Mouse (Mus musculus) hindbrain, embryonic 14.5 days (tissue): ENCODE measurements around the gene Pipox. TPM values are rescaled to one million over a fixed set of nuclear protein-coding genes. Genes with fewer than 3 reads are reported as not detected.

Experiments
- ATAC-seq: fragments of 200-750 bp; cut with Nextera tagmentation; 2 replicates; pipeline ENCODE4 v1.8.0; 2017; ENCODE audit warnings: moderate number of reproducible peaks, mild to moderate bottlenecking, moderate TSS enrichment, moderate library complexity; ENCODE audit not compliant: low FRiP score
- DNase-seq: peaks from one replicate; pipeline ENCODE4 v3.0.0-alpha.2; 2015; ENCODE audit warnings: low spot score
- H3K27ac ChIP-seq: fragments of 300-500 bp; sonication (generic); 2 replicates; pipeline ENCODE4 v1.5.1; 2014; ENCODE audit warnings: mild to moderate bottlenecking, moderate library complexity
- H3K27me3 ChIP-seq: fragments of 300-500 bp; sonication (generic); 2 replicates; pipeline ENCODE4 v1.6.1; 2014; ENCODE audit warnings: mild to moderate bottlenecking, low read length, mixed read lengths; ENCODE audit not compliant: control insufficient read depth, insufficient read depth
- H3K36me3 ChIP-seq: fragments of 300-500 bp; sonication (generic); replicated peaks from 2 replicates; pipeline ENCODE4 v1.6.1; 2014; ENCODE audit not compliant: control insufficient read depth, insufficient read depth
- H3K4me1 ChIP-seq: fragments of 300-500 bp; sonication (generic); replicated peaks from 2 replicates; pipeline ENCODE4 v1.6.1; 2014; ENCODE audit warnings: antibody characterized with exemption, low read length, mixed read lengths; ENCODE audit not compliant: control insufficient read depth, insufficient read depth
- H3K4me2 ChIP-seq: fragments of 300-500 bp; sonication (generic); replicated peaks from 2 replicates; pipeline ENCODE4 v1.6.1; 2014; ENCODE audit warnings: mild to moderate bottlenecking, moderate library complexity
- H3K4me3 ChIP-seq: fragments of 300-500 bp; sonication (generic); replicated peaks from 2 replicates; pipeline ENCODE4 v1.5.1; 2014; ENCODE audit warnings: mild to moderate bottlenecking, low read length
- H3K9ac ChIP-seq: fragments of 300-500 bp; sonication (generic); 2 replicates; pipeline ENCODE4 v1.6.1; 2014
- H3K9me3 ChIP-seq: fragments of 300-500 bp; sonication (generic); 2 replicates; pipeline ENCODE4 v1.6.1; 2016; ENCODE audit warnings: low read length; ENCODE audit not compliant: control insufficient read depth
- WGBS: fragments of 180-500 bp; shearing (Covaris S2); extraction: QIAGEN DNeasy Blood & Tissue Kit; methylation state at CpG from one replicate; pipeline ENCODE4 v1.1.7; 2014; 5-methylcytosine and 5-hydroxymethylcytosine counted together
- polyA plus RNA-seq: library from polyadenylated mRNA; unstranded; fragments of >200 nt; fragmentation: Nextera tagmentation; extraction: Ambion mirVana; gene quantifications from 2 replicates; pipeline ENCODE4 v1.2.1, GENCODE M21; 2014

Gene Pipox
- polyA plus RNA-seq, 1 experiment from 2014 or later: 2.8 TPM

DNA sequence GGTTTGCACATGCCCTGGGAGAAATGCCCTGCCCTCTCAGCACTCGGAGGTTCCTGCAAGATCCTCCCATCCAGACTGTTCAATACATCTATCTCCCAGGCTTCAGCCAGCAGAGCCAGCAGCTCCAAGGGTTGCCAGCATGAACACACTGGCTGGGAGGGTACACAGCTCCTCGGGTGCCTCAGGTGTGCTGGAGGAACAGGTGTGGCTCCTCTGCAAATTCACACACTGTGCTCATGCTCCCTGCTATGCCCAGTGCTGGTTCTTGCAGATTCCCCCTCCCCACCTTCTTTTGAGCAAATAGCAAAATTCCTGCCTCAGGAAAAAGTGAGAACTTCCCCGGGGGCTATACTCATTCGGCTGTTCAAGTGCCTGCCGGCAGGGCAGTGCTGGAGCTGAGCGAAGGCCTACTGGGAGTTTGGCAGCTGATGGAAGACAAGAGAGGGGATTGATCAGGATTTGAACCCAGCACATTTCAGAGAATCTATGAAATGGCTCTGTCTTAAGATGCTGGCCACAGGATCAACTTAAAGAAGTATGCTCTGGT, 19.1 kb downstream of the Pipox start:
- Histone ChIP-seq H3K9ac (no peak overlapping the region), H3K9me3 (no peaks in the 10 kb centered on the region), H3K4me1 (peaks cover 51% of the 10 kb centered on the region), H3K36me3 (no peaks in the 10 kb centered on the region), H3K4me2 (no peak overlapping the region), H3K27me3 (no peaks in the 10 kb centered on the region), H3K27ac (peak overlapping the region; percentile 63; the same call in 1 of the 2 replicates), H3K4me3 (no peak overlapping the region)
- 44% methylated on average over 6 of the region's 6 CpGs for WGBS
- ATAC-seq: no peak
- no peak for DNase-seq

DNA sequence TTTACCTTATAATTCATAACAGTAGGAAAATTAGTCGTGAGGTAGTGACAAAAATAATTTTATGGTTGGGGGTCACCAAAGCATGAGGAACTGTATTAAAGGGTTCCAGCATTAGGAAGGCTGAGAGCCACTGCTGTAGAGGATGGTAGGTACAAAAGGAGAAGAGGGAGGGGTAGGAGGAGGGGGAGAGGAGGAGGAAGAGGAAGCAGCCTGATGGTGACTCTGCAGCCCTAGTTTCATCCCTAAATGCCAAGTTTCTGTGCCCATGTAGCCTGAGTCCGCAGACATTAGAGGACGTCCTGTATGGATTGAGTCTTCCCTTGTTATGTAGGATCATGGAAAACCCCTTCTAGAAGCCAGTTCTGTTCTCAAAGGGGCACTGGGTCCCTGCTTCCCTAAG, 20.8 kb downstream of the Pipox start:
- Histone ChIP-seq H3K27me3 (no peaks in the 10 kb centered on the region), H3K36me3 (no peaks in the 10 kb centered on the region), H3K9me3 (no peaks in the 10 kb centered on the region), H3K4me2 (no peak overlapping the region), H3K4me1 (peaks cover 60% of the 10 kb centered on the region), H3K9ac (peak overlapping the region; percentile 8; the same call in 1 of the 2 replicates), H3K27ac (0 out of 2 replicates have a peak overlapping the region, but pooled peaks have one; percentile 80), H3K4me3 (no peak overlapping the region)
- DNase-seq: no peak
- ATAC-seq: no peak
- WGBS: 33% methylated on average over 3 of the region's 3 CpGs

DNA sequence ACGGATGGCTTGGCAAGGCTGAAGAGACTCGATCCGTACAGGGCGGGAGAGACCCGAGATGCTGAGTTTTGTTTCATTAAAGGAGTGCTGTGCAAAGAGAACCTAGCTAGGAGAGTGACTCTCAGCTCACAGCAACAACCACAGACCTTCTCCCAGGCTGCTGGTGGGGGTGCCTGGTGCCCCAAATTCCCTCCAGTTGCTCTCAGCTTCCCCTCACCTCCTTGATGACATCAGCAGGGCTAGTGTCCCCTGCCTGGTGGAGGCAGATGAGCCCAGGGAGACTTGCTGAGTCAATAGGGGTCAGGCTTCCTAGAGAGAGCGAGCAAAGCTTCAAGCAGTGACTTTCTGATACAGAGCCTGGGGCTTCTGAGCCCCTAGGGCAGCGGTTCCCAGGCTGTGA, 21.2 kb downstream of the Pipox start:
- no peak for DNase-seq

DNA sequence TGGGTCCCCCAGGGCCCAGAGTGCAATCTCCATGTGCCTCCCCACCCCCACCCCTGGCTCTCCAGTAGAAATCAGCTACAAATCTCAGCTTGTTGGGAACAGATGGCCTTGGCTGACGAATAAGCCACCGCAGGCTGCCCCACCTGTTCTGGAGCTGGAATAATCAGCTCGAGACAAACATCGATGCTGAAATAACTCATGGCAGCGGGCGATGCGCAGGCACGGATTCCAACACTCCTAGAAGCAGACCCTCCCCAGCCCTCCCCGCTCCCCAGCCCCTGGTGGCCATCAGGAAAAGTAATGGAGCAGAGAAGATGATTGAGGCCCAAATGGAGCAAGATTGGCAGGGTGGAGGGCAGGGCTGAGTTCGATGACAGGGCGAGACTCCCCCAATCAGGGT, 21.7 kb downstream of the Pipox start:
- H3K9me3 ChIP-seq: no peaks in the 10 kb centered on the region
- H3K36me3 ChIP-seq: no peaks in the 10 kb centered on the region
- no peak overlapping the region for H3K4me3 ChIP-seq
- DNase-seq (peak; percentile 65), ATAC-seq (peak; percentile 26; the same call in 1 of the 2 replicates)
- H3K9ac ChIP-seq: peak overlapping the region; percentile 8; the same call in 1 of the 2 replicates
- 3% methylated on average over 11 of the region's 11 CpGs for WGBS
- H3K27ac ChIP-seq: peak overlapping the region; percentile 80
- no peaks in the 10 kb centered on the region for H3K27me3 ChIP-seq
- peak overlapping the region; percentile 30 for H3K4me2 ChIP-seq
- peaks cover 67% of the 10 kb centered on the region for H3K4me1 ChIP-seq

More for the DNA sequence above, 21.2 kb downstream of the Pipox start:
- H3K9ac ChIP-seq: peak overlapping the region; percentile 8; the same call in 1 of the 2 replicates
- peak overlapping the region; percentile 30 for H3K4me2 ChIP-seq
- ATAC-seq: peak; percentile 34
- WGBS: 4% methylated on average over 7 of the region's 7 CpGs
- H3K36me3 ChIP-seq: no peaks in the 10 kb centered on the region
- no peaks in the 10 kb centered on the region for H3K9me3 ChIP-seq
- H3K27me3 ChIP-seq: no peaks in the 10 kb centered on the region
- peaks cover 65% of the 10 kb centered on the region for H3K4me1 ChIP-seq
- H3K4me3 ChIP-seq: no peak overlapping the region
- H3K27ac ChIP-seq: peak overlapping the region; percentile 80

DNA sequence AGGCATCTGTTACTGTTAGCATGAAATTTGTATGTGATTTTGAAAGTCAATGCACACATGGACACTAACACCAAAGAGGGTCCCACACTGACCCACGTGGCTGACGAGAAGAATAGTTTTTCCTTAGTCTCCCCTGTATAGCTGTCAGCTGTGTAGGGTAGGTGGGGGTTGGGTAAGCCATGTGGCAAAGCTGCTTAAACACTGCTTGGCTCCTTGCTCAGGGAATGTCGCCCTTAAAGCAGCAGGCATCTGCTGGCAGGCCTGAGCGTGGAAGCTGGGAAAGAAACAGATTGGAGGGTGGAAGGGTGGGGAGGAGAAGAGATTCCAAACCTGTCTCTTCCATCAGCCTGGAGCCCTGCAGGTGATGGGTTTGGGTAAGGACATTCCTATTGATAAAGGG, 22.5 kb downstream of the Pipox start:
- H3K9me3 ChIP-seq: no peaks in the 10 kb centered on the region
- ATAC-seq (peak; percentile 40; the same call in 1 of the 2 replicates), DNase-seq (peak; percentile 64)
- H3K36me3 ChIP-seq: no peaks in the 10 kb centered on the region
- no peak overlapping the region for H3K4me2 ChIP-seq
- H3K4me1 ChIP-seq: peaks cover 64% of the 10 kb centered on the region
- H3K4me3 ChIP-seq: no peak overlapping the region
- peak overlapping the region; percentile 60; the same call in 1 of the 2 replicates for H3K27ac ChIP-seq
- no peaks in the 10 kb centered on the region for H3K27me3 ChIP-seq
- no peak overlapping the region; the same call in 1 of the 2 replicates for H3K9ac ChIP-seq
- WGBS: 13% methylated on average over 4 of the region's 4 CpGs

DNA sequence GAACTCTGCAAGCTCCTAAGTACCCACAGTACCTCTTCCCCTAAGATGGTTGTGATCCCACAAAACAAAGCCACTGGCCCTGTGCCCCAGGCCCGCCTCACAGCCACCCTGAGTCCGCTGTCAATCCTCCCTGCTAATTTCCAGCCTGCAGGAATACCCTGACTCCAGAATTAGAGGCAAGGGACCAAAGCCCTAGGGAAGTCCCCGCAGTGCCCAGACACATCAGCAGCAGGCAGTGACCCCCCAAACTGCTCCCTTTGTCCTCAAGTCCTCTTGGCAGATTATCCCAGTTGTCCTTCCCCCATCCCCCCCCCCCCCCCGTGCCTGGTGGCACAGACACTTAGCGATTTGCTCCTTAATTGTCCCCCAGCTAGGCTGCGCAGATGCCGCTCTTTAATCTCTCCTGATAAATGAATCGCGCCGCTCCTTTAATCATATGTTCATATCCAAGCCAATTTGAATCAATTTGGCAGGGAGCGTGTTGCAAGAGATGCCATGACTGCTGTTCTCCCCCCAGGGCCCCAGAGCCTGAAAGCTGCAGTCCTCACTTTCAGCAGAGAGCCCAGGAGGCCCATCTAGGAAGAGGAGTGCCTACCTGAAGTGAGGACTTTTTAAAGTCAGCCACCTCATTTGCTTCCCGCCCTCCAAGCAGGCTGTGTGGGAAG, 26.3 kb downstream of the Pipox start:
- Histone ChIP-seq H3K4me2 (no peak overlapping the region), H3K36me3 (peaks cover 16% of the 10 kb centered on the region), H3K27me3 (peaks cover 10% of the 10 kb centered on the region; the same call in 1 of the 2 replicates), H3K4me1 (peaks cover 38% of the 10 kb centered on the region), H3K4me3 (no peak overlapping the region), H3K27ac (peak overlapping the region; percentile 58), H3K9me3 (no peaks in the 10 kb centered on the region), H3K9ac (no peak overlapping the region; the same call in 1 of the 2 replicates)
- 8% methylated on average over 11 of the region's 12 CpGs for WGBS
- DNase-seq (no peak), ATAC-seq (no peak; the same call in 1 of the 2 replicates)

DNA sequence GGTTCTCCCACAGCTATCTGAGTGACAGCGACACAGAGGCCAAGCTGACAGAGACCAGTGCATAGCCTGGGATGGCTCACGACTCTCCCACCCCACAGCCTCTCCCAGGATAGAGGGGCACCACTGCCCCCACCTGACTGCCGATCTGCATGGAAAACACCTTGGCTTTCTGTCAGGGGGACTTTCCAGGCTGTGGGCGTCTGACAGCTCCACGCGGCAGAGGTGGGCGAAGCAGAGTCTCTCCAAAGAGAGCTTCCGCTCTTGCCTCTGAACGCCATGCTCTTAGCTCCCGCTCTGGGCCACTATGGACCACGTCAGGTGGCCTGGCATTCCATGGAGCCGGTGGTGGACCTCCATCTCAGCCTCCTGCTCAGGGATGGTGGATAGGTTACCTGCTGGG, 29.1 kb downstream of the Pipox start:
- peaks cover 20% of the 10 kb centered on the region; the same call in 1 of the 2 replicates for H3K27me3 ChIP-seq
- no peak overlapping the region for H3K4me3 ChIP-seq
- ATAC-seq (no peak), DNase-seq (no peak)
- no peak overlapping the region for H3K27ac ChIP-seq
- no peak overlapping the region for H3K9ac ChIP-seq
- peaks cover 37% of the 10 kb centered on the region for H3K4me1 ChIP-seq
- peaks cover 32% of the 10 kb centered on the region for H3K36me3 ChIP-seq
- WGBS: 61% methylated on average over 12 of the region's 12 CpGs
- H3K9me3 ChIP-seq: no peaks in the 10 kb centered on the region
- no peak overlapping the region for H3K4me2 ChIP-seq

DNA sequence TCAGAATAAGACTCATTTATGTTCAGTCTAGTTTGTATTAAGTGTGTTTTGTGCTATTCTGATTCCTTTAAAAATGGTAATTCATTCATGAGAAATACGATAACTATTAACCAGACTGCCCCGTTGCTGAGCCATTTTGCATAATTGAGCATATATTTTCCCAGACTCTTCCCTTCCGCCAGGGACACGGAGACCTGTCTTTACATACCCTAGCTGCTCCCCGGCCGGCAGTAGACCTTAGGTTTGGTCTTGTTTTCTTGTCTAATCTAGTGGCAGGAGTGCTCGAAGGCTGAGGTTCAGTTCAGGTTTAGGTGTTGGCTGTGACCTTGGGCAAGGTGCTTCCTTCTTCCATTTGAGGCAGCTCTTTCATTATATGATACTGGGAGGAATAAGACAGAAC, 31.0 kb downstream of the Pipox start:
- ATAC-seq: no peak
- no peak overlapping the region for H3K4me3 ChIP-seq
- no peak for DNase-seq
- 64% methylated on average over 7 of the region's 7 CpGs for WGBS
- H3K4me1 ChIP-seq: peaks cover 43% of the 10 kb centered on the region
- no peak overlapping the region for H3K4me2 ChIP-seq
- H3K27me3 ChIP-seq: peaks cover 20% of the 10 kb centered on the region; the same call in 1 of the 2 replicates
- no peaks in the 10 kb centered on the region for H3K9me3 ChIP-seq
- peaks cover 43% of the 10 kb centered on the region for H3K36me3 ChIP-seq
- peak overlapping the region; percentile 60; the same call in 1 of the 2 replicates for H3K27ac ChIP-seq
- H3K9ac ChIP-seq: no peak overlapping the region

DNA sequence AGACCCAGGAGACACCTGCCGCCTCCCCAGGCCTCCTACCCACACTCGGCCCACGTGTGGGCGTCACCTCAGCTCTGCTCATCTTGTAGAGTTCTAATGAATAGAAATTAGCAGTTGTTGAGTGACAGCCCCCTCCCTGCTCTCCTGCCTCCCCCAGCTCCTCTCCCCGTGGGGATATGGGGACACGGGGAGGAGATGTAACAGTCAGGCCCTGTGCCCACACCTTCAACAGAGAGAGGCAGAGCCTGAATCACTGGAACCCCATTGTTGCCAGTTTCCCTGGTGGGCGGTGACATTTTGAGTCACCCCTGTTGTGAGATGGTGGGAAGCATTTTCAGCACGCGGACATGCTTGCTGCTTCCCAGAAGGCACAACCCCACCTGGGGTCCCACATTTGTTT, 32.9 kb downstream of the Pipox start:
- Histone ChIP-seq H3K4me3 (no peak overlapping the region), H3K4me2 (no peak overlapping the region), H3K9me3 (no peaks in the 10 kb centered on the region), H3K36me3 (peaks cover 46% of the 10 kb centered on the region), H3K4me1 (peaks cover 42% of the 10 kb centered on the region), H3K9ac (no peak overlapping the region), H3K27me3 (peaks cover 18% of the 10 kb centered on the region; the same call in 1 of the 2 replicates), H3K27ac (no peak overlapping the region)
- DNase-seq (no peak), ATAC-seq (no peak)
- 59% methylated on average over 9 of the region's 9 CpGs for WGBS
